Mouse (Mus musculus) midbrain, embryonic 12.5 days (tissue): Measurements from ENCODE around the gene Rps27a. TPM values are rescaled to one million over a fixed set of nuclear protein-coding genes. Genes with fewer than 3 reads are reported as not detected.

Experiments
- ATAC-seq: fragments of 200-750 bp; cut with Nextera tagmentation; 2 replicates; pipeline ENCODE4 v1.8.0; 2017; ENCODE audit warnings: low read depth, moderate TSS enrichment, moderate library complexity; ENCODE audit not compliant: low FRiP score
- H3K27ac ChIP-seq: fragments of 300-500 bp; sonication (generic); replicated peaks from 2 replicates; pipeline ENCODE4 v1.5.1; 2016; ENCODE audit warnings: mild to moderate bottlenecking
- H3K27me3 ChIP-seq: fragments of 300-500 bp; sonication (generic); 2 replicates; pipeline ENCODE4 v1.6.1; 2016; ENCODE audit warnings: mild to moderate bottlenecking
- H3K36me3 ChIP-seq: fragments of 300-500 bp; sonication (generic); 2 replicates; pipeline ENCODE4 v1.6.1; 2016
- H3K4me1 ChIP-seq: fragments of 300-500 bp; sonication (generic); 2 replicates; pipeline ENCODE4 v1.6.1; 2016
- H3K4me2 ChIP-seq: fragments of 300-500 bp; sonication (generic); replicated peaks from 2 replicates; pipeline ENCODE4 v1.6.1; 2016; ENCODE audit warnings: mild to moderate bottlenecking, moderate library complexity
- H3K4me3 ChIP-seq: fragments of 300-500 bp; sonication (generic); 2 replicates; pipeline ENCODE4 v1.5.1; 2016; ENCODE audit warnings: mild to moderate bottlenecking
- H3K9ac ChIP-seq: fragments of 300-500 bp; sonication (generic); replicated peaks from 2 replicates; pipeline ENCODE4 v1.6.1; 2016; ENCODE audit warnings: mild to moderate bottlenecking, moderate library complexity
- H3K9me3 ChIP-seq: fragments of 300-500 bp; sonication (generic); 2 replicates; pipeline ENCODE4 v1.6.1; 2016; ENCODE audit warnings: mild to moderate bottlenecking
- WGBS: fragments of 180-500 bp; shearing (Covaris S2); methylation state at CpG from one replicate; pipeline ENCODE4 v1.1.7; 2016; 5-methylcytosine and 5-hydroxymethylcytosine counted together
- polyA plus RNA-seq: library from polyadenylated mRNA; unstranded; fragments of >200 nt; fragmentation: Nextera tagmentation; extraction: Ambion mirVana; gene quantifications from 2 replicates; pipeline ENCODE4 v1.2.1, GENCODE M21; 2016

The Rps27a gene
- 705 and 748 TPM in 2 replicates for polyA plus RNA-seq

DNA sequence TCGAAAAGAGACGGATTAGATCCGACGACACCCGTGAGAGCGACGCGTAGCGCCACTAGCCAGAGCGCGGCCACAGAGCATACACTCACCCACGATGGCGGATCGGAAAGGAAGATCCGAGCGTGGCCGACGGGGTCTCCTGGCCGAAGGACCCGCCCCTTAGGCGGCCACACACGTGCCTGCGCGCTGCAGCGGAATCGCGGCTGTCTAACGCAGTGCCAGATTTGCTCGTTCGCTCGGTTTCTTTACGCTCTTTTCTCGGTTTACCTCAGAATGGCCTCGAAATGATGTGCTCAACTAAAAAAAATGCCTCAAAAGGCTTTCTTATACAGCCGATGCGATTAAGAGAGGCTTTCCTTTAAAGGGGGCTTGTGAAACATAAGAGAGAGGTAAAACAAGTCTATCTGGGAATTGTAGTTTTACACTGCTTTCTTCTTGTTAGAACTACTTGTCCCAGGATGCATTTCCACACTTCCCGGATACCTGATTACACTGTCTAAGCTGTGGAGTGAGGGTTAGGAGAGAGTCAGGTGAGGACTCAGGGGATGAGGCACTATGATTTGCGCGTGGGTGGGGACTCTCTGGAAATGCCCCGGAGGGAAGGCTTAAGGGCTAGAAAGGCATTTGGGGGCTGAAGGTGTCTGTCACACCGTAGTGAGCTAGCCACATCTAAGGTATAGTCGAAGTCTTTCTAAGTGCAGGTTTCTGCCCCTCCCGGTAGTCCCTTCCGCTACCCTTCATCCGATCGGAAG, at the start of gene Rps27a, which contains the start of gene Clhc1:
Gene Rps27a, minus strand, starts transcription at position 358 of the 752 bp plus-strand sequence.
Gene Clhc1, plus strand, starts transcription at position 199 of the 752 bp plus-strand sequence.
- Histone ChIP-seq H3K36me3 (peaks cover 34% of the 10 kb centered on the region), H3K27ac (peak within 1 kb of the TSS; percentile 75), H3K27me3 (no peaks in the 10 kb centered on the region), H3K9ac (peak within 1 kb of the TSS; percentile 86), H3K9me3 (no peaks in the 10 kb centered on the region), H3K4me3 (peak within 1 kb of the TSS; percentile 77), H3K4me1 (peaks cover 12% of the 10 kb centered on the region), H3K4me2 (peak within 1 kb of the TSS; percentile 66)
- ATAC-seq = peak; percentile 98
- WGBS = under 1% methylated on average over 46 of the region's 46 CpGs

DNA sequence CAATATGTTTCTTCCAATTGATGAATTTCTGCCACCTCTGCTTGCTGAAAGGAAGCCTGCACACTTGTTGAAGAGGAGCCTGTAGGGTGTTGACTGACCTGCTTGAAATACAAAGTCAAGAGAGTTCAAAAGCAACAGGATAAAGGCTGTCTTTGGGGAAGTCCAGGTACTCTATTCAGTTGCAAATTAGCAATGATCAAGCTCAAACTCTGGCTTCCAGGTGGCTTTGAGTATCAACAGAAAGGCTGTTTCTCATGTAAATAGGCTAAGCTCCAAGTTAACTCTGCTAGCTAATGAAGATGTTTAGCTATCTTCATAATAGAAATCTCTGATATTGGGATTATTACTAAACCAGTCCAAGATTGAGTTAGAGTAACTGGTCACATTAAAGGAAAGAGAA, 49.2 kb upstream of the Rps27a start:
- ATAC-seq = no peak
- no peak overlapping the region for H3K4me2 ChIP-seq
- H3K4me1 ChIP-seq = no peaks in the 10 kb centered on the region
- H3K27ac ChIP-seq = no peak overlapping the region
- no peaks in the 10 kb centered on the region for H3K36me3 ChIP-seq
- H3K9me3 ChIP-seq = no peaks in the 10 kb centered on the region
- H3K4me3 ChIP-seq = no peak overlapping the region
- H3K27me3 ChIP-seq = no peaks in the 10 kb centered on the region
- H3K9ac ChIP-seq = no peak overlapping the region

DNA sequence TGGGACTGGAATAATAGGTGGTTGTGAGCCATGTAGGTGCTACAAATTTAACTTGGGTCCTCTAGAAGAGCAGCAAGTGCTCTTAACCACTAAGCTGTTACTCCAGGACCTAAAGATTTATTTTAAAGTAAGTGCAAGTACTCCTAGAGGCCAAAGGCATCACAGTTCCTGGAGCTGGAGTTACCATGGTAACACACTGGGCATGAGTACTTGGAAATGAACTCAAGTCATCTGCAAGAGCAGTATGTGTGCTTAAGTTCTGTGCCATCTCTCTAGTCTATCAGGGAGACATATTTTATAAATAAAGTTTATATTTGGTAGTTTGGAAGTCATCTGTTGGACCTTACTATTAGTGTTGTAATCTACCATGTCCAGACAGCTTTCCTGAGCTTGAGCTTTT, 47.3 kb upstream of the Rps27a start:
- Histone ChIP-seq H3K27me3 (no peaks in the 10 kb centered on the region), H3K4me2 (no peak overlapping the region), H3K27ac (no peak overlapping the region), H3K9me3 (no peaks in the 10 kb centered on the region), H3K4me1 (no peaks in the 10 kb centered on the region), H3K9ac (no peak overlapping the region), H3K36me3 (no peaks in the 10 kb centered on the region), H3K4me3 (no peak overlapping the region)
- ATAC-seq = no peak

DNA sequence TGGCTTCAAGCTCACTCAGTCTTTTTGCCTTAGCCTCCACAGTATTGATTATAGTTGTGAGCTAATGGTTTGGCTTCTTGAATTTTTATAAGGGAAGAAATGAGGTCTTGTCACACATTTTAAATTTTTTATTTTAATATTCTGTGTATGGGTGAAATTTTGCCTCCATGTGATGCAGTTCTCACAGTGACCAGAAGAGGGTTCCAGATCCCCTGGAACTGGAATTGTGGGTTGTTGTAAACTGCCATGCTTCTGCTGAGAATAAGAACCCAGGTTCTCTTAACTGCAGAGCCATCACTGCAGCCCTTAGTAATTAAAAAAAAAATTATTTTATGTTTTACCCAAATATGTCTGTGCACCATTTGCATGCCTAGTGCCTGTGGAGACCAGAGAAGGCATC, 31.7 kb upstream of the Rps27a start:
- H3K4me1 ChIP-seq = no peaks in the 10 kb centered on the region
- H3K27me3 ChIP-seq = no peaks in the 10 kb centered on the region
- H3K27ac ChIP-seq = no peak overlapping the region
- no peaks in the 10 kb centered on the region for H3K9me3 ChIP-seq
- no peak overlapping the region for H3K9ac ChIP-seq
- no peak overlapping the region for H3K4me2 ChIP-seq
- no peaks in the 10 kb centered on the region for H3K36me3 ChIP-seq
- no peak for ATAC-seq
- no peak overlapping the region for H3K4me3 ChIP-seq

DNA sequence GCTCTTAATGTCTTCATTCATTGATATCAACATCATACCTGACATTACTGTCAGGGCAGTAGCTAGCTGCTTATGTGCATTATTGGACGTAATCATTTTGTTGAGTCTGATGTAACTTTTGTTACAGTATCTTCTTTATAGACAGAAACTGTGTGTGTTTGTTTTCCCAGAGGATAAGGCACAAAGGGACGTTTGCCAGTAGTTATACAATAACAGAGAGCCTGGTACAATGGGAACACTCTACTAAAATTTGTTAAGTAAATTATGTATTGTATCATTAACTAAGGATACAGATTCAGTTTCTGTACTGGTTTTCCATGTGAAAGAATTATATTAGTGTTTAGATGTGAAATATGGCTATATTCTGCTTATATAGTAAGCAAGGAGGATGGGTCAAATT, 24.7 kb upstream of the Rps27a start:
- no peaks in the 10 kb centered on the region for H3K36me3 ChIP-seq
- no peak overlapping the region for H3K4me2 ChIP-seq
- no peaks in the 10 kb centered on the region for H3K9me3 ChIP-seq
- WGBS = 78% methylated on average over 2 of the region's 2 CpGs
- no peak for ATAC-seq
- no peak overlapping the region for H3K9ac ChIP-seq
- no peak overlapping the region for H3K4me3 ChIP-seq
- H3K27me3 ChIP-seq = no peaks in the 10 kb centered on the region; the same call in 1 of the 2 replicates
- no peak overlapping the region for H3K27ac ChIP-seq
- H3K4me1 ChIP-seq = no peaks in the 10 kb centered on the region

DNA sequence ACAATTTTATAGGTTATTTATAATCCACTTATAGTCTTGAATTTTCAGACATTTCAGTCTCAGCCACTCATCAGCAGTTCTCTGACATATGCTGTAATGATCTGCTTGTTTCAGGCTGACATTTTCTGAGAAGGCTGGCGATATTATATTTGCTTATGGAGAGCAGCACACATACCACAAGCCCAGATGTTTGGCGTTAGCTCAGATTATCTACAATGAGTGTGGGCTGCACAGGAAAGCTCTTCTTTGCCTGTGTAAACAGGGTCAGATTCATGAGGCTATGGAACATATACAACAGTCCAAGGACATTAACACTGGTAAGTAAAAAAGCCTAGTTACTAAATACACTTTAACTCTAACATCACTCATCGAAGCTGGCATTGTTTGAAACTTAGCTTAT, 23.6 kb upstream of the Rps27a start:
- H3K9ac ChIP-seq = no peak overlapping the region
- no peak for ATAC-seq
- H3K4me2 ChIP-seq = no peak overlapping the region
- no peak overlapping the region for H3K4me3 ChIP-seq
- H3K36me3 ChIP-seq = no peaks in the 10 kb centered on the region
- WGBS = 76% methylated on average over 3 of the region's 3 CpGs
- H3K4me1 ChIP-seq = no peaks in the 10 kb centered on the region
- no peak overlapping the region for H3K27ac ChIP-seq
- no peaks in the 10 kb centered on the region for H3K9me3 ChIP-seq
- H3K27me3 ChIP-seq = no peaks in the 10 kb centered on the region; the same call in 1 of the 2 replicates

DNA sequence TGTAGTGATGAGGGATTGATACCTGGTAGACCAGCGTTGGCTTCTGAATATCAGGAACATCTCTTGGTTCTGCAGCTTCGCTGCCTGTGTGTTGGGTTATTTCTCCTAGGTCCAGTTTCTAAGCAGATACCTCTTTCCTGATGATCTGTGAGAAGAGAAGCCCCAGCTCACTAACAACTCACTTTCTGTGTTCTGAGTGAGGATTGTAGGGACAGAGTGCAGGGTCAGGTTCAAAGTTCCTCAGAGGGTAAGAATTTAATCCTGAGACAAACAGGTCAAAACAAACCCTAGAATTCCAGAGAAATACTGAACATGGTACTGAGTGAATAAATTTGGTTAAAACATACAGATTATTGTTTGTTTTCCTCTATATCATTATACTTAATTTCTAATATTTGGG, 15.5 kb upstream of the Rps27a start:
- H3K9me3 ChIP-seq = no peaks in the 10 kb centered on the region
- no peak overlapping the region for H3K9ac ChIP-seq
- H3K4me2 ChIP-seq = no peak overlapping the region
- H3K4me1 ChIP-seq = no peaks in the 10 kb centered on the region
- 86% methylated on average over 2 of the region's 2 CpGs for WGBS
- no peak overlapping the region for H3K4me3 ChIP-seq
- no peak for ATAC-seq
- H3K27ac ChIP-seq = no peak overlapping the region
- no peaks in the 10 kb centered on the region for H3K36me3 ChIP-seq
- H3K27me3 ChIP-seq = no peaks in the 10 kb centered on the region

DNA sequence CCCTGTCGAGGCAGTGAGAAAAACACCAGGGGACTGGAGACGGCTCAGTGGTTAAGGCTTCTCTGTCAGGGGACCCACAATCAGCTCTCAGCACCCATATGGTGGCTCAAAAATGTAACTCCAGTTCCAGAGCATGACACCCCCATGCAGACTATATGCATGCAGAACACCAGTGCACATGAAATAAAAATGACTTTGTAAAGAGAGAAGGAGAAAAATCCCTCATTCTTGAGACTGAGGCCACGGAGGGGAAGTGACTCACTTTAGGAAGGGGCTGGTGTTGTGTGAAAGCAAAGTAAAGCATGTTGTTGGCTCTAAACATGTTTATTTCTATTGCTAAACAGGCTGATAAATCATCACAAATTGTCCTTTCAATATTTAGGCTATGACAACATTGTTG, 13.1 kb upstream of the Rps27a start:
- 89% methylated on average over 3 of the region's 3 CpGs for WGBS
- Histone ChIP-seq H3K9ac (no peak overlapping the region), H3K4me1 (no peaks in the 10 kb centered on the region), H3K9me3 (no peaks in the 10 kb centered on the region), H3K4me3 (no peak overlapping the region), H3K36me3 (no peaks in the 10 kb centered on the region), H3K4me2 (no peak overlapping the region), H3K27me3 (no peaks in the 10 kb centered on the region), H3K27ac (no peak overlapping the region)
- ATAC-seq = no peak

DNA sequence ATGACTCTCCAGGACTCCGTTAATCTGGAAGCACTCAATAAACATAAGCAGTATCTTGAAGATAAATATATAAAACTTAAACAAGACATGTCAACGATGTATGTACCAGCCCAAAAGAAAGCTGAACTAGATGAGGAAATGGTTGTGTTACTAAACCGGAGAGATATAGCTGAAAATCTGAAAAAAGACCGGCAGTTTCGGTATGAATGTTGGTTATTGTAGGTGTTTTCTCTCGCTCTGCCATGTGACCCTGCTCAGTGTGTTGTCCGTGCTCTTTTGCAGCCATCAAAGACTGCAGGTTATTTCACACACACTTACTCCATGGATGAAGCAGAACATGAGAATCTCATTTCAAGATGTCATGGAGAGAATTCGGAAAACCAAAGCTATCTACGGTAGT, 12.5 kb upstream of the Rps27a start:
- H3K36me3 ChIP-seq = no peaks in the 10 kb centered on the region
- H3K27me3 ChIP-seq = no peaks in the 10 kb centered on the region
- WGBS = 87% methylated on average over 9 of the region's 9 CpGs
- H3K27ac ChIP-seq = no peak overlapping the region
- no peak overlapping the region for H3K4me3 ChIP-seq
- no peak for ATAC-seq
- H3K4me1 ChIP-seq = no peaks in the 10 kb centered on the region
- H3K4me2 ChIP-seq = no peak overlapping the region
- no peak overlapping the region for H3K9ac ChIP-seq
- no peaks in the 10 kb centered on the region for H3K9me3 ChIP-seq

DNA sequence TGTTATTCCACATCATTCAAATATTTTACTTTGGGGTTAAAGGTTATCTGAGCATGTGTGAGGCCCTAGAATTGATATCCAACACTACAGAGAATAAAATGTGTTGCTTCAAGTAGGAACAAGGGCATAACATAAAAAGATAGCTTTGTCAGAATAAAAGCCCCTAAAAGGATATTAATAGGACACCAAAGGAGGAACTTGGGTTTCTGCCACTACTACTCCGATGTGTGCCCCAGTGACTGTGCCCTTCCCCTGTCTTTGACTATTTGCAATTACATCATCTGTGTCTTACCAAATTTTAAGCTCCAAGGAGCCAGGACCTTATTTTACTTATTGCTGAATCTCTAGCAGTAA, 1.5 kb upstream of the Rps27a start:
- H3K4me2 ChIP-seq = no peak overlapping the region
- no peak overlapping the region for H3K9ac ChIP-seq
- WGBS = 89% methylated on average over 1 of the region's 1 CpGs
- no peak overlapping the region for H3K4me3 ChIP-seq
- no peak for ATAC-seq
- H3K9me3 ChIP-seq = no peaks in the 10 kb centered on the region
- H3K27ac ChIP-seq = no peak overlapping the region
- peaks cover 24% of the 10 kb centered on the region for H3K36me3 ChIP-seq
- H3K4me1 ChIP-seq = peaks cover 12% of the 10 kb centered on the region
- H3K27me3 ChIP-seq = no peaks in the 10 kb centered on the region

DNA sequence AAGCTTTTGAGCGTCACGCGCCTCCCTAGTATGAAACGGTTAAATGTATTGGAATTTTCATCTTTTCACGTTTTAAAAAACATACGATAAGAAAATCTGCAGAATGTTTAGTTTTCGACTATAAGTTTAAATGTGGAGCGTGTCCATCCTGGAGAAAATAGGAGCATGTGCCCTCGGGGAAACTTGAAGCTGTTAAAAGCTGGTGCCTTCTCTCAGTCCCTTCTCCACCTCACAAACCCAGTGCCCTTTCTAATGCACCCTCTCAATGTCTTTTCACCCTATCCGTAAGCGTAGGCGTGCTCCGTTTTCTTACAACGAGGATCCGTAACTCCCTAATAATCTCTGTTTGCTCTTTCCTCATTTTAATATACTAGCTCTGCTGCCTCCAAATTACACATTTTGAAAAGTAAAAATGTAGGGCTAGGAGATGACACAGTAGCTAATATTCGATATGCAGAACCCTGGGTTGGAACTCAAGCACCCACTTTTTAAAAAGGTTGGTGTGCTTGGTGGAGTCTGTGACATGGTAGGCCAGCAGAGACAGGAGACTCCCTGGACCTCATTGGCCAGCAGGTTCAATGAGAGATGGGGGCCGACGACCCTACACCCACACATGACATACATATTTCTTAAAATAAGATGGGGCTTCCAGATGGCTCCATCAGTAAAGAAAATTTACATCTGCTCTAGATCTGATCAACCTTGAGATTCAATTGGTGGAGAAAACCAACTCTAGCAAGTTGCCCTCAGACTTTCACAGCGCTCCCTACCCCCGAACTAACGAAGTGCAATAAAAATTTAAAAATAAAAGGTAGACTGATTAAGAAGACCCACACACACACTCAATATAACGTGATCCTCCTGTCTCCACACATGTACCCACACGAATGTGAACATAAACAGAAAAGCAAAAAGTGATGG, 855 bp upstream of the Rps27a start:
- Histone ChIP-seq H3K9me3 (no peaks in the 10 kb centered on the region), H3K9ac (peak overlapping the region; percentile 86), H3K27me3 (no peaks in the 10 kb centered on the region), H3K4me1 (peaks cover 12% of the 10 kb centered on the region), H3K4me2 (peak overlapping the region; percentile 66), H3K36me3 (peaks cover 30% of the 10 kb centered on the region), H3K27ac (peak overlapping the region; percentile 75), H3K4me3 (peak overlapping the region; percentile 77)
- ATAC-seq = peak; percentile 8; the same call in 1 of the 2 replicates
- 28% methylated on average over 23 of the region's 23 CpGs for WGBS

DNA sequence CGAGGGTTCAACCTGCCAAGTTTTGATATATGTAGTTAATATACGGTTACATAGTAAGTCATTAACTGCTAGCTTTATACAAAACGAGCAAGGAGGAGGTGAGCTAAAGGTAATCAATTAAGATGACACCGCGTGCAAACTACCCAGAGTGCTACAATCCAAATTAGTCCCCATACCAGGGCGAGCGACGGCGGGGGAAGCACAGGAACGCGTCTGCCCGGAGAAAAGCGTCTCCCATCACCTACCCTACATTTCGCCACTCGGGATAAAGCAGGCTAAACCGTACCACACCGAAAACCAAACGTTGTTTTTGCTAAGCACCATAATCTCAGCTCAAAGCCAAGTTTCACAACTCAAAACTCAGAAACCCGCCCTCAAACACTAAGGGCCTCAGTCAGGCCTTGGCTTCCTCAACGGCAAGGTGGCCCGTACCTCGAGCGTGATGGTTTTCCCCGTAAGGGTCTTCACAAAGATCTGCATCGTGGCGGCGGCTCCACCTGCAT, 609 bp downstream of the Rps27a start:
- peak overlapping the region; percentile 86 for H3K9ac ChIP-seq
- peak overlapping the region; percentile 77 for H3K4me3 ChIP-seq
- no peaks in the 10 kb centered on the region for H3K9me3 ChIP-seq
- H3K27ac ChIP-seq = peak overlapping the region; percentile 75
- peak overlapping the region; percentile 66 for H3K4me2 ChIP-seq
- ATAC-seq = peak; percentile 34
- H3K4me1 ChIP-seq = peaks cover 12% of the 10 kb centered on the region
- H3K27me3 ChIP-seq = no peaks in the 10 kb centered on the region
- WGBS = under 1% methylated on average over 27 of the region's 27 CpGs
- peaks cover 35% of the 10 kb centered on the region for H3K36me3 ChIP-seq
